Mouse (Mus musculus) embryonic fibroblast, embryonic 13.5 days (primary cell): ENCODE results near the gene Epx.

Experiments used
- CTCF ChIP-seq: IDR thresholded peaks from 2 replicates; pipeline ENCODE4 v1.5.1; 2011; ENCODE audit warnings: mild to moderate bottlenecking, control low read depth, low read length, moderate library complexity, borderline replicate concordance; ENCODE audit not compliant: insufficient read depth
- POLR2A ChIP-seq: IDR thresholded peaks from 2 replicates; pipeline ENCODE4 v1.6.1; 2011; ENCODE audit warnings: low read depth, mild to moderate bottlenecking, control low read depth, low read length, moderate library complexity

DNA sequence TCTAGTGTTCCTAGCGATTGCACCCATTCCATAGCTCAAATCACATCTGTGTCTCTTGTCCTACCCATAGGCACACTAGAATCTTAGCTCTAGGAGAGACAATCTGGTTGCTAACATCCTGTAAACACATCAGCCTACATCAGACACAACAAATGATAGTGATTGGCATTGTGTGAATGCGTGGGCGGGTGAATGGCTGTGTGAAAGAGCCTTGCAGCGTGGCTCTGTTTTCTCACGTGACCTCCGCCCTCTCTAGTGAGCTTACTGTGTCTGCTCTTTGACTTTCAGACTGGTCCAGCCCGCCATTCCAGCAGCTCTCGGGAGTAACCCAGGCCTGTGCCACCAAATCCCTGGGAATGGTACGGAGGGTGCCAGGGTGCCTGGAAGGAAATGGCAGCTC lies 14.9 kb downstream of the Epx start:
- TF ChIP-seq CTCF (no peak), POLR2A (no peak)
